Mouse (Mus musculus): ENCODE measurements around the gene Rnase2b. TPM values are rescaled to one million over a fixed set of nuclear protein-coding genes. Genes with fewer than 3 reads are reported as not detected.
"Not testable (repeated sequence)": the region's sequence is repeated elsewhere in the genome, so short reads cannot be mapped to it uniquely, and the experiment has no call there.

The Rnase2b gene
- polyA plus RNA-seq, 1 experiment from 2014 or later = not detected

GRCm38 (mm10) chr14:51146685-51147084 is 15.4 kb upstream of the Rnase2b start, which contains the start of gene Rnase1:
Gene Rnase1 (minus strand): TSS chr14:51146785.
- Histone ChIP-seq H3K36me3 (ENCODE audit: control insufficient read depth, insufficient read depth, low read length) (no peaks in the 10 kb centered on the region), H3K4me3 (ENCODE audit: low read depth, low read length) (no peak within 1 kb of the TSS), H3K4me2 (ENCODE audit: low read length) (no peak within 1 kb of the TSS), H3K9me3 (replicated peaks; ENCODE audit: control insufficient read depth, low read length) (no peaks in the 10 kb centered on the region), H3K4me1 (ENCODE audit: control insufficient read depth, insufficient read depth, low read length) (peaks cover 5% of the 10 kb centered on the region), H3K27me3 (replicated peaks; ENCODE audit: control insufficient read depth, insufficient read depth, low read length) (no peaks in the 10 kb centered on the region), H3K9ac (ENCODE audit: low read length) (no peak within 1 kb of the TSS), H3K27ac (ENCODE audit: low read depth, low read length) (no peak within 1 kb of the TSS)
- DNase-seq (ENCODE audit: low spot score) (peak; percentile 14), ATAC-seq (no peak)
- WGBS = 34% methylated on average over 2 of the region's 2 CpGs

GRCm38 (mm10) chr14:51148006-51148405 is 14.1 kb upstream of the Rnase2b start:
- WGBS = 84% methylated on average over 3 of the region's 3 CpGs
- Histone ChIP-seq H3K27me3 (replicated peaks; ENCODE audit: control insufficient read depth, insufficient read depth, low read length) (no peaks in the 10 kb centered on the region), H3K27ac (ENCODE audit: low read depth, low read length) (no peak overlapping the region), H3K36me3 (ENCODE audit: control insufficient read depth, insufficient read depth, low read length) (no peaks in the 10 kb centered on the region), H3K9me3 (replicated peaks; ENCODE audit: control insufficient read depth, low read length) (no peaks in the 10 kb centered on the region), H3K4me2 (ENCODE audit: low read length) (no peak overlapping the region), H3K4me3 (ENCODE audit: low read depth, low read length) (no peak overlapping the region), H3K4me1 (ENCODE audit: control insufficient read depth, insufficient read depth, low read length) (peaks cover 5% of the 10 kb centered on the region), H3K9ac (ENCODE audit: low read length) (no peak overlapping the region)
- ATAC-seq (no peak), DNase-seq (ENCODE audit: low spot score) (no peak)

- WGBS = 82% methylated on average over 5 of the region's 5 CpGs
- no peak for DNase-seq (ENCODE audit: low spot score)
- H3K4me1 ChIP-seq (ENCODE audit: control insufficient read depth, insufficient read depth, low read length) = peaks cover 5% of the 10 kb centered on the region
- no peaks in the 10 kb centered on the region for H3K27me3 ChIP-seq (replicated peaks; ENCODE audit: control insufficient read depth, insufficient read depth, low read length)
- ATAC-seq = no peak
- no peak overlapping the region for H3K27ac ChIP-seq (ENCODE audit: low read depth, low read length)
- H3K4me2 ChIP-seq (ENCODE audit: low read length) = no peak overlapping the region
- no peak overlapping the region for H3K4me3 ChIP-seq (ENCODE audit: low read depth, low read length)
- H3K9ac ChIP-seq (ENCODE audit: low read length) = no peak overlapping the region
- no peaks in the 10 kb centered on the region for H3K36me3 ChIP-seq (ENCODE audit: control insufficient read depth, insufficient read depth, low read length)
- no peaks in the 10 kb centered on the region for H3K9me3 ChIP-seq (replicated peaks; ENCODE audit: control insufficient read depth, low read length)
Observed at GRCm38 (mm10) chr14:51149164-51149563, 12.9 kb upstream of the Rnase2b start.

GRCm38 (mm10) chr14:51150206-51150831 is 11.7 kb upstream of the Rnase2b start:
- DNase-seq (ENCODE audit: low spot score) (no peak), ATAC-seq (no peak)
- no peaks in the 10 kb centered on the region for H3K9me3 ChIP-seq (replicated peaks; ENCODE audit: control insufficient read depth, low read length)
- H3K9ac ChIP-seq (ENCODE audit: low read length) = no peak overlapping the region
- WGBS = 86% methylated on average over 3 of the region's 3 CpGs
- H3K4me3 ChIP-seq (ENCODE audit: low read depth, low read length) = no peak overlapping the region
- H3K4me2 ChIP-seq (ENCODE audit: low read length) = no peak overlapping the region
- no peak overlapping the region for H3K27ac ChIP-seq (ENCODE audit: low read depth, low read length)
- H3K27me3 ChIP-seq (replicated peaks; ENCODE audit: control insufficient read depth, insufficient read depth, low read length) = no peaks in the 10 kb centered on the region
- peaks cover 5% of the 10 kb centered on the region for H3K4me1 ChIP-seq (ENCODE audit: control insufficient read depth, insufficient read depth, low read length)
- H3K36me3 ChIP-seq (ENCODE audit: control insufficient read depth, insufficient read depth, low read length) = no peaks in the 10 kb centered on the region

- Histone ChIP-seq H3K4me1 (ENCODE audit: control insufficient read depth, insufficient read depth, low read length) (no peaks in the 10 kb centered on the region), H3K4me2 (ENCODE audit: low read length) (no peak overlapping the region), H3K27ac (ENCODE audit: low read depth, low read length) (no peak overlapping the region), H3K27me3 (replicated peaks; ENCODE audit: control insufficient read depth, insufficient read depth, low read length) (no peaks in the 10 kb centered on the region), H3K4me3 (ENCODE audit: low read depth, low read length) (no peak overlapping the region), H3K36me3 (ENCODE audit: control insufficient read depth, insufficient read depth, low read length) (no peaks in the 10 kb centered on the region), H3K9me3 (replicated peaks; ENCODE audit: control insufficient read depth, low read length) (no peaks in the 10 kb centered on the region), H3K9ac (ENCODE audit: low read length) (no peak overlapping the region)
- no peak for DNase-seq (ENCODE audit: low spot score)
- 88% methylated on average over 5 of the region's 5 CpGs for WGBS
- no peak for ATAC-seq
Observed at GRCm38 (mm10) chr14:51152249-51152870, 9.7 kb upstream of the Rnase2b start.

- H3K27me3 ChIP-seq (replicated peaks; ENCODE audit: control insufficient read depth, insufficient read depth, low read length) = no peaks in the 10 kb centered on the region
- no peak overlapping the region for H3K4me2 ChIP-seq (ENCODE audit: low read length)
- no peak overlapping the region for H3K27ac ChIP-seq (ENCODE audit: low read depth, low read length)
- H3K4me3 ChIP-seq (ENCODE audit: low read depth, low read length) = no peak overlapping the region
- H3K36me3 ChIP-seq (ENCODE audit: control insufficient read depth, insufficient read depth, low read length) = no peaks in the 10 kb centered on the region
- ATAC-seq (no peak), DNase-seq (ENCODE audit: low spot score) (no peak)
- H3K4me1 ChIP-seq (ENCODE audit: control insufficient read depth, insufficient read depth, low read length) = no peaks in the 10 kb centered on the region
- 89% methylated on average over 5 of the region's 5 CpGs for WGBS
- H3K9me3 ChIP-seq (replicated peaks; ENCODE audit: control insufficient read depth, low read length) = no peaks in the 10 kb centered on the region
- H3K9ac ChIP-seq (ENCODE audit: low read length) = no peak overlapping the region
Observed at GRCm38 (mm10) chr14:51156056-51156735, 5.9 kb upstream of the Rnase2b start.

- Histone ChIP-seq H3K4me1 (ENCODE audit: control insufficient read depth, insufficient read depth, low read length) (no peaks in the 10 kb centered on the region), H3K4me3 (ENCODE audit: low read depth, low read length) (no peak overlapping the region), H3K36me3 (ENCODE audit: control insufficient read depth, insufficient read depth, low read length) (no peaks in the 10 kb centered on the region), H3K27me3 (replicated peaks; ENCODE audit: control insufficient read depth, insufficient read depth, low read length) (no peaks in the 10 kb centered on the region), H3K27ac (ENCODE audit: low read depth, low read length) (no peak overlapping the region), H3K4me2 (ENCODE audit: low read length) (no peak overlapping the region), H3K9me3 (replicated peaks; ENCODE audit: control insufficient read depth, low read length) (no peaks in the 10 kb centered on the region), H3K9ac (ENCODE audit: low read length) (no peak overlapping the region)
- WGBS = 83% methylated on average over 4 of the region's 4 CpGs
- no peak for DNase-seq (ENCODE audit: low spot score)
- ATAC-seq = no peak
Observed at GRCm38 (mm10) chr14:51156736-51157068, 5.4 kb upstream of the Rnase2b start.

- H3K9ac ChIP-seq (ENCODE audit: low read length) = no peak overlapping the region
- no peaks in the 10 kb centered on the region for H3K36me3 ChIP-seq (ENCODE audit: control insufficient read depth, insufficient read depth, low read length)
- no peak overlapping the region for H3K4me2 ChIP-seq (ENCODE audit: low read length)
- WGBS = 95% methylated on average over 1 of the region's 1 CpGs
- no peak overlapping the region for H3K27ac ChIP-seq (ENCODE audit: low read depth, low read length)
- no peaks in the 10 kb centered on the region for H3K9me3 ChIP-seq (replicated peaks; ENCODE audit: control insufficient read depth, low read length)
- H3K4me1 ChIP-seq (ENCODE audit: control insufficient read depth, insufficient read depth, low read length) = no peaks in the 10 kb centered on the region
- H3K27me3 ChIP-seq (replicated peaks; ENCODE audit: control insufficient read depth, insufficient read depth, low read length) = no peaks in the 10 kb centered on the region
- ATAC-seq (no peak), DNase-seq (ENCODE audit: low spot score) (no peak)
- H3K4me3 ChIP-seq (ENCODE audit: low read depth, low read length) = no peak overlapping the region
Observed at GRCm38 (mm10) chr14:51157072-51157471, 5.0 kb upstream of the Rnase2b start.

- WGBS = 91% methylated on average over 6 of the region's 6 CpGs
- H3K27ac ChIP-seq (ENCODE audit: low read depth, low read length); H3K27me3 ChIP-seq (replicated peaks; ENCODE audit: control insufficient read depth, insufficient read depth, low read length); H3K4me2 ChIP-seq (ENCODE audit: low read length); DNase-seq (ENCODE audit: low spot score); H3K36me3 ChIP-seq (ENCODE audit: control insufficient read depth, insufficient read depth, low read length); H3K9ac ChIP-seq (ENCODE audit: low read length); H3K9me3 ChIP-seq (replicated peaks; ENCODE audit: control insufficient read depth, low read length); H3K4me1 ChIP-seq (ENCODE audit: control insufficient read depth, insufficient read depth, low read length); H3K4me3 ChIP-seq (ENCODE audit: low read depth, low read length); ATAC-seq: not testable (repeated sequence)
Observed at GRCm38 (mm10) chr14:51163323-51163722, 1.3 kb downstream of the Rnase2b start.

All from forebrain, embryonic 14.5 days (tissue).